Mouse (Mus musculus) right cerebral cortex, postnatal 10 days (tissue): ENCODE measurements around the gene Gna12.

Source experiments
- DNase-seq, 2 experiments: peaks; one replicate each; pipeline ENCODE4 v3.0.0; 2021; ENCODE audit warnings: low spot score in 2 of 2

The Gna12 gene

DNA sequence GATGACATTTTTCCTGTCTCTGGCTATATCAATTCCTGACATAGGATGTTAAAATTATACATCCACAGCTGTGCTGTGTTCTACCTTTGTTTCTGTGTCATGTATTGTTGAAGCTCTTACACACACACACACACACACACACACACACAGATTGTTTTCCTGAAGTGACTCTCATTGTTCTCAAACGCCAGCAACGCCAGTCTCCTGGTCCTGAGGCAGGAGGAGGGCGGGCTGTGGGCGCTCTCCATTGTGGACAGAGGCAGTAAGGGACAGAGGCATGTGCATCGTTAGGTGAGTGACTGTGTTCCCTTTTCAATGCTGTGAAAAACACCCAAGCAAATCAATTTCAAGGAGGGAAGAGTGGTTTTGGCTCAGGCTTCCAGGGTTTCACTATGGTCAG lies 77.0 kb downstream of the Gna12 start:
- DNase-seq, result no peak

DNA sequence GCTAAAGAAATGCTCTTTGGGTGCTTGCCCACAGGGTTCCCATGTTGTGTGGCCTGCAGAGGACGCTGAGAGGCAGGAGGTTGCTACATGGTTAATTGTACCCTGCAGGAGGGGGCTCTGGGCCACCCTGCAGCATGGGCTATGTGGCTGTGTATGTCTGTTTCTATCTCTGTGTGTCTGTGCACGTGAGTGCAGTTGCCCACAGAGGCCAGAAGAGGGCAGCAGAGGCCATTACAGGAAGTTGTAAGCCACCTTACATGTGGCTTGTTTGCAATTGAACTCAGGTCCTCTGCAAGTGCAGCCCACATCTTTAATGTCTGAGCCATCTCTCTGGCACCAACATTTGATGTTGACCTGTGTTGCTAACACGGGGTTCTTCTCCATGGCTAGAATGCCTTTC lies 77.6 kb downstream of the Gna12 start:
- DNase-seq, result no peak

DNA sequence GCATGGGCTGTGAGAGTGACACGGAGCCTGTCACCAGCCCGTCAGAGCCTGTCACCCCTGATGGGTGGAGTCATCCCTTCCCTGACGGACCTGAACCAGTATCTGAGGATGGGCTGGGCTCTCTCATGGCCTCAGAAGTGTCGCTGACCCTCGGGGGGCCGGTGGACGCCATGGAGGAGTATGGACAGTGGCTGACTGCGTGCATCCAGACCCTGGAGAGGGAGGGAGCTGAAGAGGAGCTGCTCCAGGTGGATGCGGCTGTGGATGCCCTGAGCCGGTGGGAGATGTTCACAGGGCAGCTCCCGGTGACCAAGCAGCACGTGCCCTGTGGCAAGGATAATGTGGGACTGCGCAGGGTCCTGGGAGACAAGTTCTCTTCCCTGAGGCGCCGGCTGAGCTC lies 78.2 kb downstream of the Gna12 start:
- no peak for DNase-seq

DNA sequence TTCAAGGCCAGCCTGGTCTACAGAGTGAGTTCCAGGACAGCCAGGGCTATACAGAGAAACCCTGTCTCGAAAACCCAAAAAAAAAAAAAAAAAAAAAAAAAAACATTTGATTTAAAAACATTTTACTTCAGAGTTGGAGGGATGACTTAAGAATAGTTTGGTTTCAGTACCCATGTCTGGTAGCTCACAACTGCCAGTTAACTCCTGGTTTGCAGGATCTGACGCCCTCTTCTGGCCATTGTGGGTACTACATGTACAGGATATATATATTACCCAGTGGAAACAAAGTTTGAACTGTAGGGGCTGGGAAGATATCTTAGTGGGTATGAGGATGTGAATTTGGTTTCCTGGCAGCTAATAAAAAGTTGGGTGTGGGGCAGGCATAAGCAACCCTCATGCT lies 79.3 kb downstream of the Gna12 start:
- peak in 1 of 2 experiments; percentile 51 for DNase-seq

DNA sequence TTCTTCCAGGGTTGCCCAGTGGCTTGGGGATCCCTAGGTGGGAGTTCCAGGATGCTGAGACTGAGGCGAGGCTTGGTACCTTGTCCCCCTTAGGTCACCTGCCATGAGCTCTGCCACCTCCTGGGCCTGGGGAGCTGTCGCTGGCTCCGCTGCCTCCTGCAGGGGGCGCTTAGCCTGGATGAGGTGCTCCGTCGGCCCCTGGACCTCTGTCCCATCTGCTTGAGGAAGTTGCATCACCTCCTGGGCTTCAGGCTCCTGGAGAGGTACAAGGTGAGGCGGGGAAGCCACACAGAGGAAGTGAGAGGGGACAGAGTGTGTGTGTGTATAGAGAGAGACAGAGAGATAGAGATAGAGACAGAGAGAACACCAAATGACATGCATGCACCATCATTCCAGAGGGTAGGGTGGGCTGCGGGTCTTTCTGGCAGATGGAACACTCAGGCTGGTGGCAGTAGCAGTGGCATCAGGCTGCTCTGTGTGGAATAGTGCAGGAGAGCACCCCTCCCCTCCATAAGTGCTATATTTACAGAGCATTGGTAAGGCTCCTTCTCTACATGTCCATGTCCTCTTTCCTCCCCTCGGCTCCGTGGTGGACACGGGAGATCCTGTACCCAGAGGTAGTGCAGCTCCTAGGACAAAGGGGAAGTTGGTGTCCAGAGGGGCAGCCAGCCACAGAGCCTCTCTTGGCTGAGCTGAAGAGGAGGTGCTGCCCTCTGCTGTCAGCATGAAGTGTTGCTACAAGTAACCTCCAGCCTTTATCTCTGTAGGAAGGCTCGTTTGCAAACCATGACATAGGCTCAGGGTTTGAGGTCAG lies 81.0 kb downstream of the Gna12 start:
- peak; percentile 72 to 82 for DNase-seq

DNA sequence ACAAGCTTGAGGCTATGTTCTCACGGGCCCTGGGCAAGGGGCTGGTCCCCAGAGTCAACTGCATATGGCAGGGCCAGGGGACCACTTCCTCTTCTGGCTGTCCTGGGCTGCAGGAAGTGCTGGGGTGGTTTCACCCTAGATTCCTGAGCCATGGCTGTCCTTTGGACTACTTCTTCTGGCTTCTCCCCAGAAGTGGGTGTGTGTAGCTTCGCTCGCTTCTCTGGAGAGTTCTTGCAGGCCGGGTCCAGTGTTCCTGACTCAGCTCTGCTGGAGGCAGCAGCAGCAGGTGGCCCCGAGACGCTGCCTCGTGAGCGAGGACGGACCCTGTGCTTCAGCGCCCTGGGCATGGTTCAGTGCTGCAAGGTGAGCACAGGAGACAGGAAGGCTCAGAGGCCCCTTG lies 81.8 kb downstream of the Gna12 start:
- no peak for DNase-seq

DNA sequence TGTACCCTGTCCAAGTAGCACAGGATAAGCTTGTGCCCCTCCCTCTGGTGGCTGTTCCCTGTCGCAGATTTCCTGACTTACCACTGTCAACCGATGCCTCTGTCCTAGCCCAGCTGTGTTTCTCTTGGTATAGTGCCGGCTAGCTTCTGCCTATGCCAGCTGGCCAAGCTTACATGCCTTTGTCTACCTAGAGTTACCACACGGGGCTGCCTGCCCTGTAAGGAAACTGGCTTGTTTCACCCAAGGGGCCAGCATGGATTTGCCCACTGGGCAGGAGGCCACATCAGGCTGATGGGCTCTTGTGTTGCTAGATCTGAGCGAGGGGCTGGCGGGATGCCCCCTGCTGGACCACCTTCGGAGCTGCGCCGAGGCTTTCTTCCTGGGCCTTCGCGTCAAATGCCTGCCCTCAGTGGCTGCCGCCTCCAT lies 86.5 kb downstream of the Gna12 start:
- DNase-seq, result peak; percentile 68 to 75

DNA sequence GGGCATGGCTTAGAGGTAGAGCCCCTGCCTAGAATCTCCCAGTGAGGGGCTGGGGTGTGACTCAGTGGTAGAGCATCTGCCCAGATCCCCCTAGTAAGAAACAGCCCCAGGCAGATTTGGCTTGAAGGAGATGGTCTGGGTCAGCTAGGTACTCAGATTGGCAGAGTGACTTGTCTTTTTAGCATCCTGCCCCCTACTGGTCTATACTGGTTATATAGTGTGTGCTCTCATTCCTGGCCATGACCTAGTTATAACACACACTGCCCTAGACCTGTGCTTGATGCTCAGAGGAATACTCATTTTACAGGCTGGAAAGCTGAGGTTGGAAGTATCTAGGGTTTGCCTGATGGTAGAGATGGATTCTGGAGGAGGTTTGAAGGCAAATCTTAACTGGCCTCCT lies 88.4 kb downstream of the Gna12 start:
- no peak for DNase-seq

DNA sequence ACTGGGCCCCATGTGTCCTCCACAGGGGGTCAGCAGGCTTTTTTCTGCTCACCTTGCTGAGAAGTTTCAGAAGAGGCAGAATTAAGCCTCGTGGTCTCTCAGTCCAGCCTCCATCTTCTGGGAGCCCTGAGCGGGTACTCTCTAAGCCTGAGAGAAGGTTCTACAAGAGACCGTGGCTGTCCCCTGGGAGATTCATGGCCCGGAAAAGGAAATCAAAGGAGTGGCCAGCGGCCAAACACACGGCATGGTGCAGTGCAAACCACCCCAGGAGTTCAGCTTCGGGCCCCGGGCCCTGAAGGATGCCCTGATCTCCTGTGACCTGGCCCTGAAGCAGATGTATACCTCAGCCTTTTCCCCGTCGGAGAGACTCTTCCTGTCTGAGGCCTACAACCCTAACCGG lies 89.2 kb downstream of the Gna12 start:
- no peak for DNase-seq

DNA sequence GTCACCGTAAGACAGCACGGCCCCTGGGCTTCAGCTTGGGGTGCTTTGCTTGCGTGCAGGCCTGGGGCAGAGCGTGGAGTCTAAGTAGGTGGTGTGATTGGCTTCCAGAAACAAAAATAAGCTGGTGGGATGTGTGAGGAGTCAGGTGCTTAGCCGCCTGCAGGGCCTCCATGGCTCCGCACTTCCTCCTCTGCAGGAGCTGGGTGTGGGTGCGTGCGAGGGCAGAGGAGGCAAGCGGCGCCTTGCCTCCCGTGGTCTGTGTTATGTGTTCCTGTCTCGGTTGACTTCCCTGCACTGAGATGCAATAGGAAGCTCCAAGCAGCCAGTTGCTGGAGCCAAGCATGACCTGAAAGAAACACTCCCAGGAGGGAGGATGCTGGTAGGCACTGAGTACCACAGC lies 90.4 kb downstream of the Gna12 start:
- DNase-seq, result peak in 1 of 2 experiments; percentile 38

DNA sequence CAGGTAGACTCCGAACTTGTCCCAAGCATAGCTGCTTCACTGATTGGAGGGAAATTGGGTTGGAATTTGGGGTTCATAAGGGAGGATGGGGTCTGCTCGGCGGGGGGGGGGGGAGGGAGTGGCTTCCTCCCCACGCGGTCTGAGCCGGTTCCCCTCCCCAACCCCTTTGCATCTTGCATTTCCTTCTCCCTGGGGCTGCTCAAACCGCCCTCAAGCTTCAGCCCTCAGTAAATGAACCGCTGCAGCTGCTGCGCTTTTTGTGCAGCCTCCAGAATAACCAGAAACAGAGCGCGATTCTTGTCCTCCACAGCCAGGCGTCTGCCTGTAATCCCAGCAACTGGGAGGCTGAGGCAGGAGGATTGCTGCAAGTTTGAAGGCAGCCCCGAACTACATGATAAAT lies 94.1 kb downstream of the Gna12 start:
- DNase-seq, result no peak

DNA sequence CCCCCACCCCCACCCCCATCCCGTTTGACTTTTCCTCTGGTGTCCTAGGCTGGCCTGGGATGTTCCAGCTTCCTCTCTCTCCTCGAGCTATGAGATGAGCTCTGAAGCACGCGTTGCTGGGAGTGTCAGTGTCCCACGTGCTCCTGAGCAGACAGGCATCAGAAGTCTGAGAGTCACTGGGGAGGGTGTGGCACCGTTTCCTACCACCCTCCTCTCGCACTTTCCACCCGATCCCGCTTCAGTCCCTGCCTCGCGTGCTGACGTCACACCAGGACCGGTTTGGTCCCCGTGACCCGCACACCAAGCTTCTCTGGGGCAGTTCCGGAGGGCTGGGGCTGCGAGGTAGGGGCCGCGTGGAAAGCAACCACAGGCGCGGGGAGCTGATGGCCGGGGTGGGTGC lies 94.9 kb downstream of the Gna12 start:
- DNase-seq, result peak in 1 of 2 experiments; percentile 65

DNA sequence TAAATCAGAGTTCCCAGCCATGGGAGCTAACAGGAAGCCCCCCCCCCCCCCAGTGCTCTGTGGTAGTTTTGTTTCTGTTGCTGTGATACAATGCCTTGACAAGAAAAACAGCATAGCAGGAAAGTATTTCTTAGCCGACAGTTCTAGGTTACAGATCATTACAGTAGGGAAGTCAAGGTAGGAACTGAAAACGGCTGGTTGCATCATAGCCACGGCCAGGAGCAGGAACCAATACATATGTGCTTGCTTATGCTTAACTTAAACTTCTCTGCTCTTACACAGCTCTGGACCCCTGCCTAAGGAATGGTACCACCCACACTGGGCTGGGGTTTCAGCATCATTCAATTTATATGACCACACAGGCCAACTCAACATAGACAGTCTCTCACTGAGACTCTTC lies 96.9 kb downstream of the Gna12 start:
- no peak for DNase-seq

DNA sequence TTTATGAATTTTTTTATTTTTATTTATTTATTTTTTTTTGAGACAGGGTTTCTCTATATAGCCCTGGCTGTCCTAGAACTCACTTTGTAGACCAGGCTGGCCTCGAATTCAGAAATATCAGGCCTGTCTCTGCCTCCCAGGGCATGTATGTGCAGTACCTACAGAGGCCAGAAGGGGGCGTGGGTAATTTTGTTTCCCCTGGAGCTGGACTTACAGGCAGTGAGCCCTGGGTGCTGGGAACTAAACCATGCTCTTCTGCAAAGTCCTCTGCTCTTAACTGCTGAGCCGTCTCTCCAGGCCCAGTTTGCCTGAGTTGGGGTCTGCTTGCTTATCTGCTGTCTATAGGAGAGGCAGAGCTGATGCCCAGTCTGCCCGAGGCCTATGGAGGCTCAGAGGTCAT lies 98.0 kb downstream of the Gna12 start:
- DNase-seq, result no peak

DNA sequence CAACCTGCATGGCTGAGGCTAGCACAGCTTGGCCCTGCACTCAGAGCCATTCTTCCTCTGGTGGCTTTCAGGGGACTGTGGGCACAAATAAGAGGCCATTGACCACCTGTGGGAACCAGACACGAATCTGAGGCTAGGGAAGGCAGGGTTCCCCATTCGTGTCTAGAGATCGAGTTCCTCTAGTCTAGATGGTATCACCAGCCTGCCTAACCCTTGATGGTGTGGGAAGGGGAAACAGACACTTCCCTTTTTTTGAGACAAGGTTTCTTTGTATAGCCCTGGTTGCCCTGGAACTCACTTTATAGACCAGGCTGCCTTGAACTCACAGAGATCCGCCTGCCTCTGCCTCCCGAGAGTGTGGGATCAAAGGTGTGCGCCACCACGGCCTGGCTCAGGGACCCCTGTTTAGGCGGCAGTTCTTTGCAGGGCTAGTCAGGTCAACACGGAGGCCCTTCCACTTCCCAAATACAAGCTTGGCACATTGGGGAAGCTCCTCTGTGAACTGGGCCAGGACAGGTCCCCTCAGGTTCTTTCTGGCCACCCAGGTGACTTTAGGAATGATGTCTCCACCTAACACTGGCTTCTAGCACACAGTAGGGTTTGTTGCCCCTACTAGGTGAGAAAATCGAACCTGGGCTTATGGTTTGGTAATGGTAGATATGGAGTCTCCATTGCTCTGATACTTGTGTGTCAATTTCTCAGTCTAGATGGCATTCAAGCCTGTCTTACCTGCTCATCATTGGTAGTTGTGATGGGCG lies 99.0 kb downstream of the Gna12 start:
- DNase-seq, result peak in 1 of 2 experiments; percentile 30

DNA sequence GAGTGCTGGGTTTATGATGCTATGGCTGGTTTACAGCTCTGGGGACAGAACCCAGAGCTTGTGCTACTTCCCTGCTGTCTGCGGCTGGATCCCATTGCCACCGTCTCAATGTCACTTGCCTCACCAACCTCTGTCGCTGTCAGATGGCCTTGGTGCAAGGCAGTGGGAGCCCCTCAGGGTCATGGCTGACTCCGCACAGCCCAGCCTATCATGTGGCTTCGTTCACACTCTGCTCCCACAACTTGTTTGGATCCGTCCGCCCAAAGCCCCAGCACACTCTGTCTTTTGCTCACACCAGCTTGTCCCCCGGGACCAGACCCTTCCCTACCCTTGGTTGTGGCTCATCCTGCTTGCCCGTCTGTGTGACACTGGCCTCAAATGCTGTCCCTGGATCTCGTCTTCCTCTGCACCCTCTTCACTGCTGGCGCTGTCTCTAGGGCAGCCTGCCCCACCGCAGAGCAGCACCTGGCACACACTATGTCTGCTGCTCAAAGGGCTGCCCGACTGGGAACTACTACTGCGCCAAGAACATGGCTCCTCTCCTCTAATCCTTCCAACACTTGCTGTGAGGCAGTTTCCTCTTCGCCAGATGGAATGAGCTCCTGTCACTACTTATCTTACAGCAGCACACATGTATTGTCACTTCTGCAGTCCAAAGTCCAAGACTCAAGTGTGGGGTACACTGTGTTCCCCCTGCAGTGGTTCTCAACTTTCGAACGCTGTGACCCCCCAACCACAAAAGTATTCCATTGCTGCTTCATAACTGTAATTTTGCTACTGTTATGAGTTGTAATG lies 103.1 kb downstream of the Gna12 start:
- DNase-seq, result no peak

DNA sequence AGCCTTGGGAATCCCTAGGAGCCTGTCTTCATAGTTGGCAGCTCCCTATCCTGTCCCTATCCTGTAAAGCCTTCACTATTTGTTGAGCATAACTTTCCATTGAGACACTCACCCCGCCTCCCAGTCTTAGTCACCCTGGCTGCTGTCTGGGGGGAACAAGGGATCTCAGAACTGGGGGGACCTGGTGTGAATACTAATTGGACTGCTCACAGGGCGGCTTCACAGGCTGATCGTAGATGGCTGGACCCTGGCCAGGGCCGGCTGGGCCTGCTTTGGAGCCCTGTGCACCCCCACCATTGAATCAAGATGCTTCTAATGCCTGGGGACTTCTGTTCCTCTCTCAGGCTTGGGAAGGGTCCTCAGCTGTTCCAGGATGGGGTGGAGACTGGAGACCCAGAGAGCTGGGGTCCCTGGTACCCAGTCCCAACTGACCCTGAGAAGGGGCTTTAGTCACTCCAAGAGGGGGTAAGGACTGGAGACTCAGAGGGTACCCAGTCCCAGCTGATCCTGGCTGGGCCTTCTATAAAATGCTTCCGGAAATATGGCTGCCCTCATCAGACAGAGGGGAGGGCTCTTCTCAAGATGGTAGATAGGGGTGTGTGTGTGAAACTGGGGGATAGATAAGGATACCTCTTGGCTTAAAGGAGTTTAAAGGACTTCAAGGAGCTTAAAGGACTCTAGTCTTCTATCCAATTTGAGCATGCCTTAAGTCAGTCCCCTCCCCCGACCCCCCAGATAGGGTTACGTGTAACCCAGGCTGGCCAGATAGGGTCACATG lies 104.0 kb downstream of the Gna12 start:
- peak; percentile 88 to 92 for DNase-seq

DNA sequence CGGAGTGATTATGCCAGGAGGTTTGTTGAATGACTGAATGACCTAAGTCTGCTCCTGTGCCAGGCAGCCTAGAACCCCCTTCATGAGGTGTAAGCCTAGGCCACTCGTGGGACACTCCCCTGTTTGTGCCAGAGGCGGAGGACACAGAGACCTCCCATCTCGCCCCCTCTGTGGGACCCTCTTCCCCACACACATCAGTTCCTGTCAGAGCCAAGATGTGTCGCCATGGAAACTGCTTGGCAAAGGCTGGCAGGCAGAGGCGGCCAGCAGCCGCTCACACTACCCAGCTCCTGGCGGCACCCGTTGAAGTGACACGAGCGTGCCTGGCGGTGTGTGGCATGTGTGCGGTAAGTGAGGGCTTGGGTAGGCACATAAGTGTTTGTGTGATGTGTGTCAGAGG lies 106.4 kb downstream of the Gna12 start, which contains the start of gene Amz1:
Gene Amz1, plus strand, starts transcription at position 306 of the 400 bp plus-strand sequence.
- peak; percentile 90 to 93 for DNase-seq

DNA sequence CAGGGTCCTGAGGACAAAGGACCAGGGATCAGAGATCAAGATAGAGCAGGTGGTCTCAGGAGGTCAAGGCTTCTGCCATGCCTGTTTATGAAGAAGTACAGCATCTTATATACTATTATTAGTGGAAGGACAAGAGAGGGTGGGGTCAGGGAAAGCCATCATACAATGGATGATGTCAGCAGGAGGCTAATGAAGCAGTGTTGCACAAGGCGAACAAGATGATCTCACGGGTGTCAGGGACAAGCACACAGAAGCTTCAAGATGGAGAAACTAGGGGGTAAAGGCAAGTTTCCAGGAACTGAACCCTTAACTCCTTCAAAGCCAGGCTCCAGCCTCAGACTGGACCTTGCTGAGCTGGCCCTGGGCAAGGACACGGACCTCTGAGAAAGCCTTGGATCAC lies 108.1 kb downstream of the Gna12 start:
- no peak for DNase-seq

DNA sequence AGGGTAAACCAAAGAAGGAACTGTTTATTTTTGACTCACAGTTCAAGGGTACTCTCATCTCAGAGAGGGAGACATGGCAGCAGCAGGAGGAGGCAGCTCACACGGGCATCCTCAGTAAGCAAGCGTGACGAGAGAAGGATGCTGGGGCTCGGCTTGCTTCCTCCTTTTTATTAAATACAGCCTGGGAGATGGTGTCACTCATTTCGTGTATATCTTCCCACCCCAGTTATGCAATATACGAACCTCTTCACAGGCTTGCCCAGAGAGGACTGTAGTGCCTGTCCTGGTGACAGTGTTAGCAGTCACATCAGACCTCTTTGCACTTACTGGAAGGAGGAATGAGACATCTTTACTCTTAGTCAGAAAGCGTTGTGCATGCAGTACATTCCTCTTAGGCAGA lies 109.5 kb downstream of the Gna12 start:
- no peak for DNase-seq

DNA sequence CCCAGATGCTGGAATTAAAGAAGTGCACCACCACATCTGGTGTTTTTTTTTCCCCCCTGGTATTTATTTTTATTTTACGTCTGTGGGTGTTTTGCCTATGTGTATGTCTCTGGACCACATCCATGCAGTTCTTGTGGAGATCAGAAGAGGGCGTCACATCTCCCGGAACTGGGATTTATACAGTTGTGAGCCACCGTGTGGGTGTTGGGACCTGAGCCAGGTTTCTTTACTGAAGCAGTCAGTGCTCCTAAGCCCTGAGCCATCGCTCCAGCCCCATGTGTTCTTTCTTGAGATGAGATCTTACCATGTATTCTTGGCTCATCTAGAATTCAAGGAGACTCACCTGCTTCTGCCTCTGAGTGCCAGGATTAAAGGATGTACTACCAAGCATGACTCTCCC lies 119.2 kb downstream of the Gna12 start:
- no peak for DNase-seq

DNA sequence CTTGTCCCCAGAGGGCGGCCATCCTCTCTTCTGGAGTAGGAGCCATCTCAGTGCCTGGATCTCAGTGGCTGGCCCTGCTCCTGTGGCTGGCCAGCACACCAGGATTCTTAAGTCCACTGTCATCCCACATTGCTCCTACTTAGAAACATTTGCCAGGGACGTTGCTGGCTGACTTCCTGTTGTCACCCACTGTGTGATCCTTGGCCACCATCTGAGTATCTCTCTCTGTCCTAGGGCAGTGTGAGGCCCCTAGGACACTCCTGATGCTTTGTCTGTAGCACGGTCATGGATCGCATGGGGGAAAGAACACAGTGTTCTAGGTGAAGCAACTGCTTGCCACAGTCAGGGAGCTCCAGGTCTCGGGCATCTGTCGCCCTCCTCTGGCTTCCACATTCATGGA lies 119.9 kb downstream of the Gna12 start:
- DNase-seq, result no peak
